Mouse (Mus musculus) brain, embryonic 14.5 days (tissue): ENCODE data around the gene Kif5a. TPM values are rescaled to one million over a fixed set of nuclear protein-coding genes. Genes with fewer than 3 reads are reported as not detected.

Experiments used
- DNase-seq: peaks from one replicate; pipeline ENCODE4 v3.0.0-alpha.2; 2011; ENCODE audit warnings: low read depth
- CTCF ChIP-seq: fragments of 200-500 bp; IDR thresholded peaks from 2 replicates; pipeline ENCODE4 v1.5.1; 2012; ENCODE audit warnings: inconsistent platforms, mild to moderate bottlenecking, moderate library complexity, borderline replicate concordance; ENCODE audit not compliant: insufficient read depth, insufficient read length; ENCODE audit errors: extremely low read depth
- POLR2A ChIP-seq: fragments of 200-500 bp; IDR thresholded peaks from 2 replicates; pipeline ENCODE4 v1.6.1; 2012; ENCODE audit warnings: mild to moderate bottlenecking, inconsistent platforms, borderline replicate concordance; ENCODE audit not compliant: poor library complexity, insufficient read depth, insufficient read length, severe bottlenecking; ENCODE audit errors: extremely low read depth
- polyA plus RNA-seq: library from polyadenylated mRNA; depleted of rRNA; stranded (reverse); fragments of >200 nt; gene quantifications from 2 replicates; pipeline ENCODE4 v1.2.3, GENCODE M21; 2012

Gene Kif5a
- polyA plus RNA-seq, 1 experiment, result 134 TPM

- peak; percentile 79 for DNase-seq
- TF ChIP-seq CTCF (peak; percentile 36; the same call in 1 of the 2 replicates), POLR2A (no peak)
Measured at GRCm38 (mm10) chr10:127255625-127256345, 7.4 kb downstream of the Kif5a start.

DNA sequence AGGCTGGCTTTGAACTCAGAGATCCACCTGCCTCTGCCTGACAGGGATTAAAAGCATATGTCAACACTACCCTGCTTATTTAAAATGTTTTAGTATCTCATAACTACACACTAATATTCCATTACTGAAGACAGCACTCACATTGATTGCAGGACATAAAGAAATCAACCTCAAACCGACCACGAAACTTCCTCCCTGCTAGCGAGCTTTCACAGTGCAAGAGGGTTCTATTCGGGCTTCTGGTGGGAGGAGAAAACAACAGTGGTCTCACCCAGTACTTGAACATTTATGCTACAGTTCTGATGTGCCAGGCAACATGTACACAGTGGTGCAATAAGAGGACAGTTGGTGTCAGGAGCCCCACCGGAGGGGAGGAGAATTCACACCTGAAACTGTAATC, 12.3 kb downstream of the Kif5a start:
- TF ChIP-seq POLR2A (no peak), CTCF (no peak)
- DNase-seq, result no peak

DNA sequence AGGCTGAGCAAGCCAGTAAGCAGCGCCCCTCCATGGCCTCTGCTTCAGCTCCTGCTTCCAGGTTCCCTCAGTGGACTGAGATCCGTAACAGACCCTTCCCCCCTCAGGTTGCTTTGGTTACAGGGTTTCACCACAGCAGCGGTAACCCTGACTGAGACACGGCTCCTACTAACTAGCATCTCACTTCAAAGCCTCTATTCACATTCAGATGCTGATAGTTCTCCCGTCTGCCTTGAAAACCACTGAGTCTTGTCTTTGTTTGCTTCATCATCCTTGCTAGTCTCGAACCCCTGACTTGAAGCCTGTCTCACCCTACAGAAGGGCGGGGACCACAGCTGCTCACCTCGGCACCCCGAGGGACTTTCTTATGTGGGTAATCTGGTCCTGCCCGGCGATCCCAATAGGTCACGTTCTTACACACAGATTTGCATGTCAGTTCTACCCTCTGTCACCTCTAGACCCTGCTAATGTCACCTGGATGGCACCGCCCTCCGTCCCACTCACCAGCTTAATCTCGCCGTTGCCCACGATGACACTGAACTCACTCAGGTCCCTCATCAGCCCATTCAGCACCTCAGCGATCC, 24.8 kb downstream of the Kif5a start:
- DNase-seq, result no peak
- TF ChIP-seq CTCF, result no peak
- TF ChIP-seq POLR2A, result no peak

GRCm38 (mm10) chr10:127236541-127236940, 26.6 kb downstream of the Kif5a start:
- TF ChIP-seq CTCF, result no peak
- TF ChIP-seq POLR2A, result no peak
- no peak for DNase-seq

GRCm38 (mm10) chr10:127233141-127233540, 30.0 kb downstream of the Kif5a start:
- DNase-seq, result no peak
- TF ChIP-seq POLR2A, result no peak
- TF ChIP-seq CTCF, result 0 out of 2 replicates have a peak, but pooled peaks have one; percentile 25

GRCm38 (mm10) chr10:127231741-127232140, 31.4 kb downstream of the Kif5a start:
- DNase-seq, result no peak

GRCm38 (mm10) chr10:127230693-127231092, 32.5 kb downstream of the Kif5a start:
- DNase-seq, result no peak
- TF ChIP-seq POLR2A (no peak), CTCF (no peak)

More at GRCm38 (mm10) chr10:127231741-127232140, 31.4 kb downstream of the Kif5a start:
- TF ChIP-seq CTCF (no peak), POLR2A (no peak)

- peak; percentile 72 for DNase-seq
Measured at GRCm38 (mm10) chr10:127228897-127229296, 34.3 kb downstream of the Kif5a start.

GRCm38 (mm10) chr10:127227163-127227562, 36.0 kb downstream of the Kif5a start:
- no peak for DNase-seq
- TF ChIP-seq POLR2A (no peak), CTCF (no peak)

More at GRCm38 (mm10) chr10:127228897-127229296, 34.3 kb downstream of the Kif5a start:
- TF ChIP-seq CTCF, result peak; percentile 71; the same call in 1 of the 2 replicates
- TF ChIP-seq POLR2A, result no peak

DNA sequence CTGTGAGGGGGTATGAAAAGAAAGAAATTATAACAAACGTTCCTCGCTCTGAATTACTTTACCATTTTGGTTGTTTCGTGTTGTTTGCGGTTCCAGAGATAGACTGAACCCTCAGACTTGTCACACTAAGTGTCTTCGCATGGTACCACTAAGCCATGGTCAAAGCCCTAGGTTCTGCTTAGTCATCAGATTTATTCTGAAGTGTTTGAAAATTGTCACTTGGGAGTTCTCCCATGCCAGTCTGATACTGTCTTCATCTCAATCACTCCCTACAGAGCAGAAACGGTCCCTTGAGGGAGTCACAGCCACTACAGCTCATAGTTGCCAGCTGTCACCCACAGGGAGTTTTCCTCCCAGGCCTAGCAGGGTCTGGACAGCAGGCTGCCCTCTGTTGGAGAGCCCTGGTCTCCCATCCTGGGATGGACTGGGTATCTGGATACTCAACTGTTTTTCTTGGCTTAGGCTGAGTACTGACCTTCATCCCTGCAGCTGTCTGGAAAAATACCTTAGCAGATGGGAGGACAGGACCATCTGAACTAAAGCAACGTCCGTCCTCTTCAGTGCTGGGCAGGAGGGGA, 36.7 kb downstream of the Kif5a start:
- no peak for DNase-seq
- no peak for TF ChIP-seq POLR2A
- peak; percentile 47; the same call in 1 of the 2 replicates for TF ChIP-seq CTCF

- DNase-seq, result no peak
Measured at GRCm38 (mm10) chr10:127225732-127226131, 37.4 kb downstream of the Kif5a start.

GRCm38 (mm10) chr10:127225213-127225612, 37.9 kb downstream of the Kif5a start:
- no peak for TF ChIP-seq CTCF
- TF ChIP-seq POLR2A, result no peak
- no peak for DNase-seq

More at GRCm38 (mm10) chr10:127225732-127226131, 37.4 kb downstream of the Kif5a start:
- TF ChIP-seq POLR2A, result no peak
- TF ChIP-seq CTCF, result no peak

GRCm38 (mm10) chr10:127218339-127218738, 44.8 kb downstream of the Kif5a start:
- TF ChIP-seq CTCF (no peak), POLR2A (no peak)
- DNase-seq, result no peak
